Mouse (Mus musculus) E14TG2a.4 (cell line): ENCODE results near the gene Coro6.

Experiments used
- H3K27me3 ChIP-seq: 2 replicates; pipeline ENCODE4 v1.6.1; 2014; ENCODE audit warnings: low read length, control low read depth; ENCODE audit not compliant: insufficient read depth
- H3K36me3 ChIP-seq: 2 replicates; pipeline ENCODE4 v1.6.1; 2014; ENCODE audit warnings: low read length, control low read depth; ENCODE audit not compliant: insufficient read depth
- H3K4me1 ChIP-seq: replicated peaks from 2 replicates; pipeline ENCODE4 v1.6.1; 2014; ENCODE audit warnings: low read depth, low read length, control low read depth
- H3K4me3 ChIP-seq: replicated peaks from 2 replicates; pipeline ENCODE4 v1.5.1; 2014; ENCODE audit warnings: mild to moderate bottlenecking, low read length
- H3K9me3 ChIP-seq: 2 replicates; pipeline ENCODE4 v1.6.1; 2014; ENCODE audit warnings: low read length, control low read depth
- CTCF ChIP-seq: conservative IDR thresholded peaks from 2 replicates; pipeline ENCODE4 v1.5.1; 2014; ENCODE audit warnings: low read length
- NANOG ChIP-seq: IDR thresholded peaks from 2 replicates; pipeline ENCODE4 v1.6.1; 2014; ENCODE audit warnings: borderline replicate concordance, low read length, mixed read lengths
- POU5F1 ChIP-seq: IDR thresholded peaks from 2 replicates; pipeline ENCODE4 v1.6.1; 2014; ENCODE audit warnings: low read length, borderline replicate concordance

Gene Coro6

DNA sequence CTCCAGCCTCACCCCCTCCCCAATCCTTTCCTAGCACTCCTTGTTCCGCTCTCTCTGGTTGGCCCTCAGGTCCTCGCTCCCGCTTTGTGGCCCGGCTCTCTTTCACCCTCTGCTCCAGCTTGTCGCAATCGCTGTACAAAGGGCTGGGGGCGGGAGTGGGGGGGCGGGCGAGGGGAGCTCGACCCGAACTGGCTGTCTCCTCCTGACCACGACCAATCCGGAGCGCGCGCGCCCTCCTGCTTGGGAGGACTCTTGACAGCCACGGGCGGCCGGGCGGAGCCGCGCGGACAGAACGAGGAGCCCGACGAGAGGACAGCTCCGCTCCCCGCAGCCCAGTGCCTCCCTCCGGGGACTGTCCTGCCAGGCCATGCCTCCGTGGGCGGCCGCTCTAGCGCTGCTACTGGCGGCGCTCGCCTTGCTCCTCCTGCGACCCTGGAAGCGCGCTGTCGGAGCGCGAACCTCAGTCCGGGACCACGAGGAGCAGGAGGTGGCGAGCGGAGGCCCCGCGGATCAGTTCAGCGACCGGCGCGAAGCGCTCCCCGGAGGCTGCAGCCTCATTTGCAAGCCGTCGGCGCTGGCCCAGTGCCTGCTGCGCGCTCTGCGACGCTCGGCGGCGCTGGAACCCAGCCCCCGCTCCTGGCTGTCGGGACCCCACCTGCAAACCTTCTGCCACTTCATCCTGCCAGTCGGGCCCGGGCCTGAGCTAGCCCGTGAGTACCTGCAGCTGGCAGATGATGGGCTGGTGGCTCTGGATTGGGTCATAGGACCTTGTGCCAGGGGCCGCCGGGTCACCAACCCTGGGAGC is 52.8 kb downstream of the Coro6 start, which contains the start of gene Abhd15:
Gene Abhd15, plus strand, starts transcription at position 290 of the 805 bp plus-strand sequence.
- Histone ChIP-seq H3K36me3 (peaks cover 4% of the 10 kb centered on the region), H3K9me3 (no peaks in the 10 kb centered on the region), H3K4me3 (peak within 1 kb of the TSS; percentile 81), H3K27me3 (peaks cover 68% of the 10 kb centered on the region), H3K4me1 (peaks cover 50% of the 10 kb centered on the region)
- TF ChIP-seq POU5F1 (no peak), NANOG (no peak), CTCF (no peak)

DNA sequence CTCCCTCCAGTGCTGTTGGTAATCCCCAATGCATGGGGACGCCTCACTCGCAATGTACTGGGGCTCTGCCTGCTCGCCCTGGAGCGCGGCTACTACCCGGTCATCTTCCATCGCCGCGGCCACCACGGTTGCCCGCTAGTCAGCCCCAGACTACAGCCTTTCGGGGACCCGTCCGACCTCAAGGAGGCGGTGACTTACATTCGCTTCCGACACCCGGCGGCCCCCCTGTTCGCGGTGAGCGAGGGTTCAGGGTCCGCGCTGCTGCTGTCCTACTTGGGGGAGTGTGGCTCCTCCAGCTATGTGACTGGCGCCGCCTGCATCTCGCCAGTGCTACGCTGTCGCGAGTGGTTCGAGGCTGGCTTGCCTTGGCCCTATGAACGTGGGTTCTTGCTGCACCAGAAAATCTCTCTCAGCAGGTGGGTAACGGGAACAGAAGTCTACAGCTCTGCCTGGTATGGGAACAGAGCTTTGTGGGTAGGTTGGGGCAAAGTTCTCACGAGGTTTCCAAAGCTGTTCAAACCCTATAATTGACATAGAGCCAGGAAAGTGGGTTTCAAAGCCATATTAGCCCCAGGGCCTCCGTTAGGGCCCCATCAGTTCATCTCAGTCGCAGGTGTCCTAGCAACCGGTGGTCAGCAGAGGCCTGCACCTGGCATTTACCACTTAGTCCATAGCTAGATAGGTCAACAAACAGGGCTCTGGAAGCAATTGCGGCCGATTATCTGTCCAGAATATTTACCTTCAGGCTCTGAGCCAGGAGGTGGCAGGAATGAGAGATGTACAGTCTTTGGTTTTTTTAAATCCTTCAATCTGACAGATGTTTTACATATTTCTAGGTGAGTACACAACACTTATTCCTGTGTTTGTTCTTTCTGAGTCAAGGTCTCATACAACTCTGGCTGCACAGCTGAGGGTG is 53.7 kb downstream of the Coro6 start, which contains the start of gene Trp53i13:
Gene Trp53i13, minus strand, starts transcription at position 344 of the 916 bp plus-strand sequence.
- Histone ChIP-seq H3K9me3 (no peaks in the 10 kb centered on the region), H3K4me1 (peaks cover 52% of the 10 kb centered on the region), H3K4me3 (peak within 1 kb of the TSS; percentile 81), H3K27me3 (peaks cover 69% of the 10 kb centered on the region), H3K36me3 (no peaks in the 10 kb centered on the region)
- no peak for TF ChIP-seq POU5F1
- no peak for TF ChIP-seq NANOG
- no peak for TF ChIP-seq CTCF

DNA sequence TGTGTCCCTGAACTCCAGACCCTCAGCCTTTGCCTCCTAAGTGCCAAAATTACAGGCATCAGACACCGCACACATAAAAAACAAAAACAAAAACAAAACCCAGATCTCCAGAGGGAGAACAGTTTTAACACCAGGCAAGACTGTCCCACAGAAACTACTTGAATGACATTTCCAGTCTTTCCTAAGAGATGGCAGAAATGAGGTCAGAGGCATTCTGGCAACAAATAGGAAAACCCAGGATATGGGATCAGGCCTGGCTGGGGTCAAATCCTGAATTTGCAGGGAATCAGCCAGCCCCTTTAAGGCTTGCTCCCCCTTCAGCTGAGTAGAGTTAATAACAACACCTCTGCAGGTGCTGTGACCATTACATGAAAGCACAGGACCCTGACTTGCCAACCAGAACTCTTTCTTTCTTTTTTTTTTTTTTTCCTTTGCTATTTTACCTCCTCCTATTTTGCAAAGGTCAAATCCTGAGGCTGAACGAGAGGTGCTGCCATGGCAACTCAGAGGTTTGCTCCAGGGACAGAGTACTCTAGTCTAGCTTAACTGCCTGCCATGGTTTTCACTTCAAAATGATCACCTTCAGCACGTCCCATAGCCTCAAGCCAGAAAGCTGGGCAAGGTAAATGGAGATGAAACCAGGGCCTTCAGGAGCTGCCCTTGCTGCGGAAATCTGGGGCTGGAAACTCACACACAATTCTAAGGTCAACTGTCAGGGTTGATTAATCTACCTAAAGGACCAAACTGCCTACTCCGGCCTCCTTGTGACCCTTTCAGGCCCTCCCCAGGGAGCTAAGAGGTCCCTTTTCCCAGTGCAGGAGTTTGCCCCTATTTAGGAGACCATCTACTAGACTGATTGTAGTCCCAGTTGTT is 54.6 kb downstream of the Coro6 start:
- no peaks in the 10 kb centered on the region for H3K9me3 ChIP-seq
- TF ChIP-seq POU5F1 = no peak
- no peak for TF ChIP-seq CTCF
- no peak for TF ChIP-seq NANOG
- no peak overlapping the region for H3K4me3 ChIP-seq
- peaks cover 52% of the 10 kb centered on the region for H3K4me1 ChIP-seq
- peaks cover 74% of the 10 kb centered on the region for H3K27me3 ChIP-seq
- no peaks in the 10 kb centered on the region for H3K36me3 ChIP-seq

DNA sequence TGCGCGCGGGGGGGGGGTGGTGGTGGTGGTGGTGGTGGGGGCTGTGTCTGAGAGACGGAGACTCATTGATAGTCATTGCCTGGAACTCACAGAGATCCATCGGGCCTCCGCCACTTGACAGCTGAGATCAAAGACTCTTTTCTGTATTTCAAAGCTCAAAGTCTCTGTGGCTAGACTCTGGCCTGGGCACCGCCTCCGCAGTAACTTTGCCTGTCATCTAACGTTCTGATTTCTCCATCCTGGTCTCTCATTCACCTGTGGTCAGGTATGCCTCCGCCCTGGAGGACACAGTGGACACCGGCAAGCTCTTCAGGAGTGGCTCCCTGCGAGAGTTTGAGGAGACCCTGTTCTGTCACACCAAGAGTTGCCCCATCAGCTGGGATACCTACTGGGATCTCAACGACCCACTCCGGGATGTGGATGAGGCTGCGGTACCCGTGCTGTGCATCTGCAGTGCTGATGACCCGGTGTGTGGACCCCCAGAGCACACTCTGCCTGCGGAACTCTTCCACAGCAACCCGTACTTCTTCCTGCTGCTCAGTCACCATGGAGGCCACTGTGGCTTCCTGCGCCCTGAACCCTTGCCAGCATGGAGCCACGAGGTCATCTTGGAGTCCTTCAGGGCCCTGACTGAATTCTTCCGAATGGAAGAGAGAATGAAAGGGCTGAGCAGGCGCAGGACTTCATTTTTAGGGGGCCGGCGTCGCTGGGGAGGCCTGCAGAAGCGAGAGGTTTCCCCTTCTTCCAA is 56.0 kb downstream of the Coro6 start:
- peaks cover 76% of the 10 kb centered on the region for H3K27me3 ChIP-seq
- TF ChIP-seq NANOG (no peak), POU5F1 (no peak), CTCF (no peak)
- H3K9me3 ChIP-seq = no peaks in the 10 kb centered on the region
- peaks cover 44% of the 10 kb centered on the region for H3K4me1 ChIP-seq
- no peaks in the 10 kb centered on the region for H3K36me3 ChIP-seq
- H3K4me3 ChIP-seq = 0 out of 2 replicates have a peak overlapping the region, but pooled peaks have one; percentile 7

DNA sequence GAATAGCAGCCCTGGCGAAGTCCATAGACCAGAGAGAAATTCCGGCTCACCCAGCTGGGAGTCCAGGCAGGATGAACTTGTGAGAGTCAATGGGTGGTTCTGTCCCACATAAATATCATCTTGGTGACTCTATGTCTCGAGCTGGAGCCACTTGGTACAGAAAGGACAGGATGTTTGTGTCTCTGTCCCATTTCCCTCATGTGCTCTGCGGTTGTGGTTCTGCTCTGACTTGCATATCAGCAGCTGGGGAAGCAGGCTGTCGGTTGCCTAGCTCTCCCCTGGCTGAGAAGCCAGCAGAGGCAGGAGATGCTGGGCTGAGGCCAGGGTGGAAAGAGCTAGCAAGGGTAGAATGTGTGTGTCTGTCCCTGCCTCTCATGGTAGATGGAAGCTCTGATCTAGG is 56.8 kb downstream of the Coro6 start, which contains the start of gene Gm10392:
Gene Gm10392, minus strand, starts transcription at position 156 of the 400 bp plus-strand sequence.
- no peaks in the 10 kb centered on the region for H3K36me3 ChIP-seq
- H3K9me3 ChIP-seq = no peaks in the 10 kb centered on the region
- no peak for TF ChIP-seq NANOG
- no peak for TF ChIP-seq POU5F1
- TF ChIP-seq CTCF = no peak
- H3K4me1 ChIP-seq = peaks cover 37% of the 10 kb centered on the region
- 0 out of 2 replicates have a peak within 1 kb of the TSS, but pooled peaks have one; percentile 7 for H3K4me3 ChIP-seq
- peaks cover 71% of the 10 kb centered on the region for H3K27me3 ChIP-seq
